Mouse (Mus musculus) gonadal fat pad, adult 2 months (tissue): ENCODE results near the gene Nup107. TPM values are rescaled to one million over a fixed set of nuclear protein-coding genes. Genes with fewer than 3 reads are reported as not detected.
"Not testable (repeated sequence)": the region's sequence is repeated elsewhere in the genome, so short reads cannot be mapped to it uniquely, and the experiment has no call there.

Experiments
- DNase-seq: peaks from one replicate; pipeline ENCODE4 v3.0.0-alpha.2; 2012; ENCODE audit warnings: low read depth
- polyA plus RNA-seq: library from polyadenylated mRNA; depleted of rRNA; stranded (reverse); fragments of >200 nt; gene quantifications from 2 replicates; pipeline ENCODE4 v1.2.3, GENCODE M21; 2012

Gene Nup107
- polyA plus RNA-seq, 1 experiment: 7.7 TPM

- no peak for DNase-seq
Measured at GRCm38 (mm10) chr10:117764598-117764997, 27.9 kb downstream of the Nup107 start.

GRCm38 (mm10) chr10:117763588-117764190, 28.8 kb downstream of the Nup107 start:
- DNase-seq: no peak

- no peak for DNase-seq
Measured at GRCm38 (mm10) chr10:117762966-117763365, 29.5 kb downstream of the Nup107 start.

GRCm38 (mm10) chr10:117762281-117762830, 30.1 kb downstream of the Nup107 start:
- DNase-seq: no peak

- no peak for DNase-seq
Measured at GRCm38 (mm10) chr10:117761551-117761950, 31.0 kb downstream of the Nup107 start.

- no peak for DNase-seq
Measured at GRCm38 (mm10) chr10:117760831-117761335, 31.6 kb downstream of the Nup107 start.

GRCm38 (mm10) chr10:117759844-117760630, 32.5 kb downstream of the Nup107 start:
- no peak for DNase-seq

GRCm38 (mm10) chr10:117758749-117759727, 33.5 kb downstream of the Nup107 start:
- no peak for DNase-seq

GRCm38 (mm10) chr10:117758344-117758743, 34.2 kb downstream of the Nup107 start:
- DNase-seq: not testable (repeated sequence)

GRCm38 (mm10) chr10:117757796-117758342, 34.6 kb downstream of the Nup107 start:
- DNase-seq: no peak

- no peak for DNase-seq
Measured at GRCm38 (mm10) chr10:117757259-117757658, 35.2 kb downstream of the Nup107 start.

- no peak for DNase-seq
Measured at GRCm38 (mm10) chr10:117756784-117757183, 35.7 kb downstream of the Nup107 start.

- DNase-seq: no peak
Measured at GRCm38 (mm10) chr10:117755799-117756467, 36.6 kb downstream of the Nup107 start.

- no peak for DNase-seq
Measured at GRCm38 (mm10) chr10:117755086-117755798, 37.3 kb downstream of the Nup107 start.

- no peak for DNase-seq
Measured at GRCm38 (mm10) chr10:117754609-117754940, 37.9 kb downstream of the Nup107 start.

- no peak for DNase-seq
Measured at GRCm38 (mm10) chr10:117753711-117754608, 38.5 kb downstream of the Nup107 start.

- DNase-seq: no peak
Measured at GRCm38 (mm10) chr10:117752851-117753647, 39.5 kb downstream of the Nup107 start.

GRCm38 (mm10) chr10:117752304-117752821, 40.1 kb downstream of the Nup107 start:
- DNase-seq: no peak
